Mouse (Mus musculus) brain, embryonic 18.5 days (tissue): ENCODE measurements around the gene Timm29.

Experiments used
- DNase-seq: peaks from one replicate; pipeline ENCODE4 v3.0.0-alpha.2; 2012; ENCODE audit warnings: low read depth, low spot score

The Timm29 gene

DNA sequence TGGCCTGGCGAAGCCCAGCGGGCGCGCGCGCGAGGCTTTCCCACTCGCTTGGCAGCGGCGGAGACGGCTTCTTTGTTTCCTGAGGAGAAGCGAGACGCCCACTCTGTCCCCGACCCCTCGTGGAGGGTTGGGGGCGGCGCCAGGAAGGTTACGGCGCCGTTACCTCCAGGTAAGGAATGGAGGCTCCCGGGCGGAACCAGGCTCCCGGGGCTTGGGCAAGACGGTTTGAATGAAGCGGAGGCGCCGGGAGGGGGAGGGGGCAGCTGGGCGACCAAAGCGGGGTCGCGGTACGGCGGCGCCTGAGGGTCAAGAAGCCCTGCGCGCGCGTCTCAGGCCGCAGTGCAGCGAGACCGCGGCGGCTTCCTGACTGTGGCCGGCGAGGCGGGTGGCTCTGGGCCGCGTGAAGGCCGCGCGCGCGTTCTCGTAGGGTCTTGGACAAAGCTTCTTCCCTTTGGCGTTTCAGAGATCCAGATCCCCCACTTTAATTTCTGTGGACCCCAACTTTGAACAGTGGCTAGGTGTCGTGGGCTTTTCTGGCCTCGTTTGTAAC is 23.8 kb downstream of the Timm29 start:
- DNase-seq = no peak

GRCm38 (mm10) chr9:21617066-21617465 is 24.5 kb downstream of the Timm29 start:
- DNase-seq = no peak

- no peak for DNase-seq
Observed at GRCm38 (mm10) chr9:21620229-21620628, 27.7 kb downstream of the Timm29 start.

- DNase-seq = no peak
Observed at GRCm38 (mm10) chr9:21622676-21623075, 30.2 kb downstream of the Timm29 start.

- DNase-seq = no peak
Observed at GRCm38 (mm10) chr9:21625342-21626339, 33.1 kb downstream of the Timm29 start.

DNA sequence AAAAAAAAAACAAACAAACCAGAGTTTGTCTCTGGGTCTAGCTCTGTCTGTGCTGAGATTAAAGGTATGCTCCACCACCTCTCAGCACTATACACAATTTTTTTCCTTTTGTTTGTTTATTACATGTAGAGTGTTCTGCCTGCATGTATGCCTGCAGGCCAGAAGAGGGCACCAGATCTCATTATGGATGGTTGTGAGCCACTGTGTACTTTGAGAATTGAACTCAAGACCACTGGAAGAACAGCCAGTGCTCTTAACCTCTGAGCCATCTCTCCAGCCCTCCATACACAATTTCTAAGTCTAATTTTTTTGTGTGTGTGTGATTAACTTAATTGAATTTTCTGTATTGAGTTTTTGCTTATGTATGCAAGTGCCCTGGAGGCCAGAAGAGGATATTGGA is 34.0 kb downstream of the Timm29 start:
- DNase-seq = no peak

- DNase-seq = no peak
Observed at GRCm38 (mm10) chr9:21627145-21627795, 34.7 kb downstream of the Timm29 start.

DNA sequence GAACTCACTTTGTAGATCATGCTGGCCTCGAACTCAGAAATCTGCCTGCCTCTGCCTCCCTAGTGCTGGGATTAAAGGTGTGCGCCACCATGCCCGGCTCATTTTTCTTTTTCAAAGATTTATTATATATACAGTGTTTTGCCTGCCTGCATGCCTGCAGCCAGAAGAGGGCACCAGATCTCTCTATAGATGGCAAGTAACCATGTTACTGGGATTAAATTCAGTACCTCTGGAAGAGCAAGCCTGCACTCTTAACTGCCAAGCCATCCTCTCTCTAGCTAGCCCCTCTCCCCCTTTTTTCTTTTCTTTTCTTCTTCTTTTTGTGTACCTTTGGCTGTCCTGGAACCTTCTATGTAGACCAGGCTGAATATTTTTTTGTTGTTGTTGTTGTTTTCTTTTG is 38.2 kb downstream of the Timm29 start:
- DNase-seq = no peak

- no peak for DNase-seq
Observed at GRCm38 (mm10) chr9:21633106-21633505, 40.6 kb downstream of the Timm29 start.

DNA sequence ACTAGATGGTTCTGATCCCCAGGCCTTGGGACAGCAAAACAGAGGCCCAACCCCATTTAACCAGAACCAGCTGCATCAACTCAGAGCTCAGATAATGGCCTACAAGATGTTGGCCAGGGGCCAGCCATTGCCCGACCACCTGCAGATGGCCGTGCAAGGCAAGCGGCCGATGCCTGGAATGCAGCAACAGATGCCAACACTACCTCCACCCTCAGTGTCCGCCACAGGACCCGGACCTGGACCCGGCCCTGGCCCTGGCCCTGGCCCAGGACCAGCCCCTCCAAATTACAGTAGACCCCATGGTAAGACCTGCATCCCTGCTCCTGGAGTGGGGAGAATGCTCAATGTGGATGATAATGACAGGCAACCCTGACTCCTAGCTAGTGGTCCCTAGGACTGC is 43.1 kb downstream of the Timm29 start:
- DNase-seq = no peak

DNA sequence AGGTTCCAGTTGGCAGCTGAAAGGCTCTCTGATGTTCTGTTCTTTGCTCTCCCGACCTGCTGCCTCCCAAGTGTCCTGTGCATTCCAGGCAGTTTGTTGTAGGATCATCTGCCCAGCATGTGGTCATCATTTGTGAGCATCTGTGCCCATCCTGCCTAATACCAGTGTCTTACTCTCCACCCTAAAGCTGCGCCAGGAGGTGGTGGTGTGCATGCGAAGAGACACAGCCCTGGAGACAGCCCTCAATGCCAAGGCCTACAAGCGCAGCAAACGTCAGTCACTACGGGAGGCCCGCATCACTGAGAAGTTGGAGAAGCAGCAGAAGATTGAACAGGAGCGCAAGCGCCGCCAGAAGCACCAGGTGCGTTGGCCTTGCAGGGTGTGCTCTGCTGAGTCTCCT is 46.5 kb downstream of the Timm29 start:
- DNase-seq = no peak
